Mouse (Mus musculus) adrenal gland, adult 2 months (tissue): Measurements from ENCODE around the gene Gm10696. TPM values are rescaled to one million over a fixed set of nuclear protein-coding genes. Genes with fewer than 3 reads are reported as not detected.
"Not testable (repeated sequence)": the region's sequence is repeated elsewhere in the genome, so short reads cannot be mapped to it uniquely, and the experiment has no call there.

Experiments
- DNase-seq: peaks from one replicate; pipeline ENCODE4 v3.0.0; 2021
- long read RNA-seq: library from polyadenylated mRNA; stranded (forward); transcript quantifications from one replicate; pipeline ENCODE4 v2.0.0, GENCODE M21; 2021
- polyA plus RNA-seq: library from polyadenylated mRNA; depleted of rRNA; stranded (reverse); fragments of >200 nt; gene quantifications from 2 replicates; pipeline ENCODE4 v1.2.3, GENCODE M21; 2012; rRNA removed
- total RNA-seq, 2 experiments: library from RNA; stranded (reverse); gene quantifications; 2 replicates each; pipeline ENCODE4 v1.2.3; 2021

Gene Gm10696
- not detected for total RNA-seq
- polyA plus RNA-seq: not detected in 2 replicates
- long read RNA-seq: 0 reads

GRCm38 (mm10) chr3:94178093-94178492, at the start of gene Gm10696:
TSS of gene Gm10696 (minus strand) at chr3:94178193.
- DNase-seq: not testable (repeated sequence)

GRCm38 (mm10) chr3:94196414-94196813, 18.4 kb upstream of the Gm10696 start, which contains the start of gene Gm5286:
TSS of gene Gm5286 (plus strand) at chr3:94196714.
- DNase-seq: not testable (repeated sequence)

GRCm38 (mm10) chr3:94167351-94167750, 10.6 kb downstream of the Gm10696 start:
- DNase-seq: not testable (repeated sequence)

Other genes with a start within 250 kb of the Gm10696 start
- not detected for gene Gm9117, start 234.7 kb downstream of the Gm10696 start, total RNA-seq
- gene Gm9117, start 234.7 kb downstream of the Gm10696 start, polyA plus RNA-seq: not detected in 2 replicates
- not detected for gene Tdpoz5, start 216.9 kb downstream of the Gm10696 start, total RNA-seq
- gene Tdpoz5, start 216.9 kb downstream of the Gm10696 start, polyA plus RNA-seq: not detected in 2 replicates
- gene Gm9125, start 123.3 kb downstream of the Gm10696 start, total RNA-seq: not detected
- not detected in 2 replicates for gene Gm9125, start 123.3 kb downstream of the Gm10696 start, polyA plus RNA-seq
- not detected for gene Gm10697, start 105.5 kb downstream of the Gm10696 start, total RNA-seq
- gene Gm10697, start 105.5 kb downstream of the Gm10696 start, polyA plus RNA-seq: not detected in 2 replicates
- not detected for gene Gm5286, start 18.5 kb upstream of the Gm10696 start, total RNA-seq
- gene Gm5286, start 18.5 kb upstream of the Gm10696 start, polyA plus RNA-seq: not detected in 2 replicates
- gene Gm4778, start 85.8 kb upstream of the Gm10696 start, total RNA-seq: not detected
- gene Gm4778, start 85.8 kb upstream of the Gm10696 start, polyA plus RNA-seq: not detected in 2 replicates
- 1 to 10 TPM; 8.2 to 8.5 TPM for gene Them4, start 131.9 kb upstream of the Gm10696 start, total RNA-seq
- 0.34 and 0.74 TPM in 2 replicates for gene Them4, start 131.9 kb upstream of the Gm10696 start, polyA plus RNA-seq
- not detected for gene Them5, start 163.9 kb upstream of the Gm10696 start, total RNA-seq
- not detected in 2 replicates for gene Them5, start 163.9 kb upstream of the Gm10696 start, polyA plus RNA-seq
- gene C2cd4d, start 184.2 kb upstream of the Gm10696 start, total RNA-seq: under 1 TPM in 1 of 2 experiments, not detected in 1; 0.52 TPM
- 4.0 and 5.4 TPM in 2 replicates for gene C2cd4d, start 184.2 kb upstream of the Gm10696 start, polyA plus RNA-seq
- gene Rorc, start 194.6 kb upstream of the Gm10696 start, total RNA-seq: 10 to 100 TPM; 19.8 to 20.5 TPM
- 17.4 and 17.6 TPM in 2 replicates for gene Rorc, start 194.6 kb upstream of the Gm10696 start, polyA plus RNA-seq
- under 1 TPM; 0.26 to 0.62 TPM for gene Lingo4, start 220.3 kb upstream of the Gm10696 start, total RNA-seq
- 0.22 and 0.37 TPM in 2 replicates for gene Lingo4, start 220.3 kb upstream of the Gm10696 start, polyA plus RNA-seq
- 10 to 100 TPM in 1 of 2 experiments, 1 to 10 TPM in 1; 6.4 to 14.7 TPM for gene Tdrkh, start 235.1 kb upstream of the Gm10696 start, total RNA-seq
- 0.23 and 0.24 TPM in 2 replicates for gene Tdrkh, start 235.1 kb upstream of the Gm10696 start, polyA plus RNA-seq